Mouse (Mus musculus) embryonic facial prominence, embryonic 13.5 days (tissue): ENCODE measurements around the gene Churc1. TPM values are rescaled to one million over a fixed set of nuclear protein-coding genes. Genes with fewer than 3 reads are reported as not detected.
A peak's percentile ranks its signal among the peaks of the same experiment; 100 is the strongest.

ENCODE experiments used
- ATAC-seq: fragments of 200-750 bp; cut with Nextera tagmentation; 2 replicates; pipeline ENCODE4 v1.8.0; 2017; ENCODE audit warnings: low read depth; ENCODE audit not compliant: insufficient number of reproducible peaks, insufficient read depth, low FRiP score, low TSS enrichment
- H3K27ac ChIP-seq: fragments of 300-500 bp; sonication (generic); 2 replicates; pipeline ENCODE4 v1.5.1; 2015; ENCODE audit warnings: moderate library complexity, mild to moderate bottlenecking, inconsistent platforms
- H3K27me3 ChIP-seq: fragments of 300-500 bp; sonication (generic); 2 replicates; pipeline ENCODE4 v1.6.1; 2015; ENCODE audit warnings: mild to moderate bottlenecking, inconsistent platforms
- H3K36me3 ChIP-seq: fragments of 300-500 bp; sonication (generic); 2 replicates; pipeline ENCODE4 v1.6.1; 2015; ENCODE audit warnings: mild to moderate bottlenecking, inconsistent platforms
- H3K4me1 ChIP-seq: fragments of 300-500 bp; sonication (generic); 2 replicates; pipeline ENCODE4 v1.6.1; 2015; ENCODE audit warnings: inconsistent platforms
- H3K4me2 ChIP-seq: fragments of 300-500 bp; sonication (generic); 2 replicates; pipeline ENCODE4 v1.6.1; 2015; ENCODE audit warnings: moderate library complexity, mild to moderate bottlenecking, inconsistent platforms
- H3K4me3 ChIP-seq: fragments of 300-500 bp; sonication (generic); 2 replicates; pipeline ENCODE4 v1.5.1; 2015; ENCODE audit warnings: mild to moderate bottlenecking, inconsistent platforms
- H3K9ac ChIP-seq: fragments of 300-500 bp; sonication (generic); 2 replicates; pipeline ENCODE4 v1.6.1; 2015; ENCODE audit warnings: mild to moderate bottlenecking, inconsistent platforms
- H3K9me3 ChIP-seq: fragments of 300-500 bp; sonication (generic); 2 replicates; pipeline ENCODE4 v1.6.1; 2016; ENCODE audit warnings: inconsistent platforms
- WGBS: fragments of 180-500 bp; shearing (Covaris S2); methylation state at CpG from one replicate; pipeline ENCODE4 v1.1.7; 2015; ENCODE audit warnings: mixed read lengths; 5-methylcytosine and 5-hydroxymethylcytosine counted together
- polyA plus RNA-seq: library from polyadenylated mRNA; unstranded; fragments of >200 nt; fragmentation: Nextera tagmentation; extraction: Ambion mirVana; gene quantifications from 2 replicates; pipeline ENCODE4 v1.2.1, GENCODE M21; 2015

Churc1 gene
- polyA plus RNA-seq, 1 experiment from 2014 or later = 96.4 TPM

- 76% methylated on average over 9 of the region's 9 CpGs for WGBS
- Histone ChIP-seq H3K9ac (no peak overlapping the region), H3K4me3 (no peak overlapping the region), H3K27ac (peak overlapping the region; percentile 80), H3K4me2 (peak overlapping the region; percentile 5; the same call in 1 of the 2 replicates), H3K36me3 (no peaks in the 10 kb centered on the region), H3K27me3 (peaks cover 24% of the 10 kb centered on the region), H3K4me1 (peaks cover 52% of the 10 kb centered on the region), H3K9me3 (no peaks in the 10 kb centered on the region)
- ATAC-seq = no peak
Observed at GRCm38 (mm10) chr12:76818908-76819307, 53.6 kb downstream of the Churc1 start.

GRCm38 (mm10) chr12:76819816-76820215 is 54.5 kb downstream of the Churc1 start:
- Histone ChIP-seq H3K4me2 (peak overlapping the region; percentile 83; the same call in 1 of the 2 replicates), H3K4me3 (no peak overlapping the region), H3K36me3 (no peaks in the 10 kb centered on the region), H3K9me3 (no peaks in the 10 kb centered on the region), H3K4me1 (peaks cover 52% of the 10 kb centered on the region), H3K9ac (no peak overlapping the region), H3K27ac (no peak overlapping the region), H3K27me3 (peaks cover 33% of the 10 kb centered on the region)
- ATAC-seq = no peak
- WGBS = 65% methylated on average over 6 of the region's 6 CpGs

DNA sequence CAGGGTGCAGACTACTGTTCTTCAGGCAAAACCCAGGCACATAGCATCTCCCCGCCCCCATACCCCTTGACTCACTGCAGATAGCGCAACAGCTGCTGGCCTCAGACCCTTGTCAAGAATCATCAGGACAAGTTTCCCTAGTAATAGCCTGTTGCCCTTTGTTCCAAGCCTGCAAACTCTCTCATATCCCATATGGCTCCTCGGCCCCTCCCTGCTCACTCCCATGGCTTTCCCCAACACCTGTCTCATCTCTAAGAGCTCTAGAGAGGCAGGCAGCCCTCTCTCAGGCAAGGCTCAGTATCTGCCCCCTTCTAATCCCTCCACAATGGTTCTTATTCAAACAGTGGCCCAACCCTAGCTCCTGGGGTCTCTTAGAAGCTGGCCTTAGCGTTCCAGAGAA is 55.3 kb downstream of the Churc1 start:
- no peak for ATAC-seq
- H3K9me3 ChIP-seq = no peaks in the 10 kb centered on the region
- H3K9ac ChIP-seq = no peak overlapping the region
- 46% methylated on average over 4 of the region's 4 CpGs for WGBS
- H3K4me1 ChIP-seq = peaks cover 52% of the 10 kb centered on the region
- no peaks in the 10 kb centered on the region for H3K36me3 ChIP-seq
- H3K27me3 ChIP-seq = peaks cover 40% of the 10 kb centered on the region
- H3K4me2 ChIP-seq = peak overlapping the region; percentile 83
- peak overlapping the region; percentile 39; the same call in 1 of the 2 replicates for H3K27ac ChIP-seq
- peak overlapping the region; percentile 75; the same call in 1 of the 2 replicates for H3K4me3 ChIP-seq

DNA sequence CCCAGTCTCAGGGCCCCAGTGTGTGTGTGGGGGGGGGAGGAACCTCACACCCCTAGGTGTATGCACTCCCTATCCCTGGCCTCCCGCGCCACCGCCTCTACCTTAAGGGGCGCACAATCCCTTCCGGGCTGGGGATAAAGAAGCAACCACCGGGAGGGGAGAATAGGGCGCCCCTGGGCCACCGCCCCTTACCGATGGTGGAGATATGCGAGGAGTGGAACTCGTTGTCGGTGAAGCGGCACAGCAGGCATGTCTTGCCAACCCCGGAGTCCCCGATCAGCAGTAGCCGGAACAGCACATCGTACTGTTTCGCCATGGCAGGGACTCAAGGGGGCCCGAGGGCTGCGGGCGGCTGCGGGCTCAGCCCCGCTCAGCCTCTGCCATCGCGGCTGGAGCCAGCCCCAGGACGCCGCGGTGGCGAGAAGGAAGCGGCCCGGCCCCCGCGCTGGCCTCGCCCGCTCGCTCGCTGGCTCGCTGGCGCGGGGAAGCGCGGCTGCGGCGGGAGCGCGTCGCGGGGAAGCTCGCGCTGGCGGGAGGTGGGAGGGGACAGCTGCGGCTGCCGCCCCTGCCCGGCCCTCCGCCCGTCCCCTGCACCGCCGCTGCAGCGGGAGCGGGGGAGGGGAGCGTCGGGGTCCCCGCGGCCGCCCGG is 56.8 kb downstream of the Churc1 start:
- no peaks in the 10 kb centered on the region for H3K36me3 ChIP-seq
- peak overlapping the region; percentile 87 for H3K9ac ChIP-seq
- H3K27ac ChIP-seq = peak overlapping the region; percentile 22; the same call in 1 of the 2 replicates
- H3K27me3 ChIP-seq = peaks cover 40% of the 10 kb centered on the region
- under 1% methylated on average over 66 of the region's 66 CpGs for WGBS
- peak; percentile 40 for ATAC-seq
- H3K4me3 ChIP-seq = peak overlapping the region; percentile 75
- H3K9me3 ChIP-seq = no peaks in the 10 kb centered on the region
- peaks cover 41% of the 10 kb centered on the region for H3K4me1 ChIP-seq
- peak overlapping the region; percentile 83 for H3K4me2 ChIP-seq

GRCm38 (mm10) chr12:76822651-76823041 is 57.3 kb downstream of the Churc1 start, which contains the start of gene Rab15:
Gene Rab15 (minus strand): TSS chr12:76822908.
- H3K4me3 ChIP-seq = peak within 1 kb of the TSS; percentile 75
- H3K4me1 ChIP-seq = peaks cover 36% of the 10 kb centered on the region
- no peaks in the 10 kb centered on the region for H3K36me3 ChIP-seq
- peak within 1 kb of the TSS; percentile 22; the same call in 1 of the 2 replicates for H3K27ac ChIP-seq
- no peaks in the 10 kb centered on the region for H3K9me3 ChIP-seq
- H3K9ac ChIP-seq = peak within 1 kb of the TSS; percentile 87
- H3K4me2 ChIP-seq = peak within 1 kb of the TSS; percentile 83
- ATAC-seq = peak; percentile 18; the same call in 1 of the 2 replicates
- H3K27me3 ChIP-seq = peaks cover 40% of the 10 kb centered on the region
- WGBS = 2% methylated on average over 17 of the region's 17 CpGs

GRCm38 (mm10) chr12:76825283-76825682 is 59.9 kb downstream of the Churc1 start:
- ATAC-seq = no peak
- Histone ChIP-seq H3K9ac (no peak overlapping the region), H3K9me3 (no peaks in the 10 kb centered on the region), H3K4me2 (no peak overlapping the region), H3K27me3 (peaks cover 39% of the 10 kb centered on the region), H3K36me3 (no peaks in the 10 kb centered on the region), H3K4me1 (peaks cover 19% of the 10 kb centered on the region), H3K4me3 (no peak overlapping the region), H3K27ac (no peak overlapping the region)
- 71% methylated on average over 4 of the region's 4 CpGs for WGBS

DNA sequence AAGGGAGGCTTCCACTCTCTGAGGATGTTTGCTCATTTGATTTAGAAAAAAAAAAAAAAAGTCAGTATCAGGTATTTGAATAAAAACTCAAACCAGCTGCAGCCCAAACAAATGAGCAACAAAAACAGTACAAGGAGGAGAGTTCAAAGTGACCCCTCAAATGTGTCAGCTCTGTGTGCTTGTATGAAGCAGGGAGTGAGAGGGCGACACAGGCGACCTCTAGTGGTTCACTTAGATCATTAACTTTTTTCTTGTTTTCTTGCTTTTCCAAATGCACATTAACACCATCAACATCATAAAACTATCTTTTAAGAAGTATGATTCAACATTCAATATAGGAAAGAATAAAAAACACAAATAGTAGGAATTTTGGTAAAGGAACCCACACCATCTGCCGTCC is 67.4 kb downstream of the Churc1 start:
- Histone ChIP-seq H3K27me3 (no peaks in the 10 kb centered on the region), H3K4me2 (no peak overlapping the region), H3K9me3 (no peaks in the 10 kb centered on the region), H3K27ac (no peak overlapping the region), H3K4me3 (no peak overlapping the region), H3K4me1 (no peaks in the 10 kb centered on the region), H3K36me3 (no peaks in the 10 kb centered on the region), H3K9ac (no peak overlapping the region)
- no peak for ATAC-seq
- 1% methylated on average over 3 of the region's 3 CpGs for WGBS

Other genes with a start within 250 kb of the Churc1 start
- gene Plekhg3, start 234.6 kb upstream of the Churc1 start, polyA plus RNA-seq = 5.7 and 6.5 TPM in 2 replicates
- gene Sptb, start 55.0 kb upstream of the Churc1 start, polyA plus RNA-seq = 0.35 and 1.2 TPM in 2 replicates
- 41.5 and 41.8 TPM in 2 replicates for gene Fntb, start 51 bp downstream of the Churc1 start, polyA plus RNA-seq
- 0.97 and 2.5 TPM in 2 replicates for gene Gpx2, start 30.0 kb downstream of the Churc1 start, polyA plus RNA-seq
- gene Rab15, start 57.4 kb downstream of the Churc1 start, polyA plus RNA-seq = 27.1 and 32.2 TPM in 2 replicates
- gene Max, start 196.7 kb downstream of the Churc1 start, polyA plus RNA-seq = 15.3 and 16.3 TPM in 2 replicates